29 mouse cellular contexts compared by ENCODE assay signal in the genomic region with DNA sequence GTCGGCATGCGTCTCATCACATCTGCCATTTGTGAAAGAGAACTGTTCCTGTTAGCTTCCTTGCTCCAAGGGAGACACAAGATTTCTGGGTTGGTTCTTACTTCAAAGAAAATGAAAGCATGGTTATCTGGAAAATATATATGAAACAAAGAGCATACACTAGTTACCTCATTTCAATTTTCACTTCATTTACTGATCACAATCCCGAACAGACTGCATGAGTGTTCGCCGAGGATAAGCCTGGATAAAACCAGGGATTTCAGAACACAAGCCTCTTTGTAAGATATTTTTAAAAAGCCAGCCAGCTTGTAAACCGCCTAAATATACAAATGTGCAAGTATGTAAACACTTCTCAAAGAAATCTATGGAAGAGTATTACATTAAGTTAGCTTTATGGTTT. TPM values are rescaled to one million over a fixed set of nuclear protein-coding genes. Genes with fewer than 3 reads are reported as not detected.
"Had no signal": no experiment of that assay in that cellular context is flagged by ENCODE, and none has a peak within 500 bp of the region (broad histone marks: within the 10 kb centered on the region; RNA-seq: fewer than 3 reads in every experiment).

No protein-coding gene starts in this region.

- H3K27me3 ChIP-seq: heart, embryonic 12.5 days; hindbrain, embryonic 12.5 days; intestine, embryonic 15.5 days; limb, embryonic 12.5 days; limb, embryonic 15.5 days had no signal

- H3K27ac ChIP-seq: gastrocnemius, adult 2 months; heart, embryonic 10.5 days; hindbrain, embryonic 10.5 days; hindbrain, embryonic 12.5 days; hindbrain, embryonic 14.5 days; intestine, embryonic 15.5 days; limb, embryonic 12.5 days; limb, embryonic 15.5 days had no signal

- H3K4me2 ChIP-seq: heart, embryonic 12.5 days; hindbrain, embryonic 12.5 days; hindbrain, embryonic 14.5 days; intestine, embryonic 15.5 days; limb, embryonic 12.5 days; limb, embryonic 15.5 days had no signal

- H3K36me3 ChIP-seq: heart, embryonic 10.5 days; heart, embryonic 12.5 days; hindbrain, embryonic 10.5 days; hindbrain, embryonic 12.5 days; intestine, embryonic 15.5 days; limb, embryonic 12.5 days; limb, embryonic 15.5 days had no signal

- H3K9me3 ChIP-seq: heart, embryonic 10.5 days; intestine, embryonic 15.5 days; limb, embryonic 15.5 days had no signal

- H3K4me1 ChIP-seq: heart, embryonic 10.5 days; hindbrain, embryonic 10.5 days; hindbrain, embryonic 12.5 days; intestine, embryonic 15.5 days; limb, embryonic 12.5 days; limb, embryonic 15.5 days had no signal

- DNase-seq: gastrocnemius, adult 2 months; gastrocnemius, postnatal 10 days; gastrocnemius, postnatal 25 days; heart, adult 18-20 months; heart, postnatal 10 days; heart, postnatal 4 days; kidney, adult 18-20 months; kidney, adult 8-10 months; kidney, postnatal 10 days; kidney, postnatal 25 days; kidney, postnatal 4 days; layer of hippocampus, adult 9-11 months; layer of hippocampus, postnatal 36 days; left cerebral cortex, postnatal 4 days had no signal

- H3K4me3 ChIP-seq: gastrocnemius, adult 2 months; heart, embryonic 10.5 days; heart, embryonic 12.5 days; hindbrain, embryonic 10.5 days; hindbrain, embryonic 12.5 days; intestine, embryonic 15.5 days; limb, embryonic 12.5 days; limb, embryonic 15.5 days had no signal

- ATAC-seq: hindbrain, embryonic 16.5 days; inflammation-experienced regulatory T-cells, adult 6 months; intestine, embryonic 15.5 days; intestine, postnatal 0 days had no signal

- H3K9ac ChIP-seq: heart, embryonic 12.5 days; hindbrain, embryonic 12.5 days; hindbrain, embryonic 14.5 days; intestine, embryonic 15.5 days; limb, embryonic 12.5 days; limb, embryonic 15.5 days had no signal

RNA-seq across cellular contexts. Expression of a gene that starts 56.8 kb away (rescaled TPM):
- polyA plus RNA-seq: heart, embryonic 10.5 days; heart, embryonic 12.5 days; heart, embryonic 14.5 days; heart, embryonic 16.5 days; hindbrain, embryonic 16.5 days; inflammation-experienced regulatory T-cells, adult 6 months; intestine, postnatal 0 days; kidney, embryonic 14.5 days; limb, embryonic 15.5 days; liver, adult 2 months had no signal
